Mouse (Mus musculus) ovary, postnatal 14 days (tissue): Measurements from ENCODE around the gene S100pbp.
A peak's percentile ranks its signal among the peaks of the same experiment; 100 is the strongest.

ENCODE experiments used
- DNase-seq: peaks from one replicate; pipeline ENCODE4 v3.0.0; 2022; ENCODE audit warnings: low spot score

The S100pbp gene

DNA sequence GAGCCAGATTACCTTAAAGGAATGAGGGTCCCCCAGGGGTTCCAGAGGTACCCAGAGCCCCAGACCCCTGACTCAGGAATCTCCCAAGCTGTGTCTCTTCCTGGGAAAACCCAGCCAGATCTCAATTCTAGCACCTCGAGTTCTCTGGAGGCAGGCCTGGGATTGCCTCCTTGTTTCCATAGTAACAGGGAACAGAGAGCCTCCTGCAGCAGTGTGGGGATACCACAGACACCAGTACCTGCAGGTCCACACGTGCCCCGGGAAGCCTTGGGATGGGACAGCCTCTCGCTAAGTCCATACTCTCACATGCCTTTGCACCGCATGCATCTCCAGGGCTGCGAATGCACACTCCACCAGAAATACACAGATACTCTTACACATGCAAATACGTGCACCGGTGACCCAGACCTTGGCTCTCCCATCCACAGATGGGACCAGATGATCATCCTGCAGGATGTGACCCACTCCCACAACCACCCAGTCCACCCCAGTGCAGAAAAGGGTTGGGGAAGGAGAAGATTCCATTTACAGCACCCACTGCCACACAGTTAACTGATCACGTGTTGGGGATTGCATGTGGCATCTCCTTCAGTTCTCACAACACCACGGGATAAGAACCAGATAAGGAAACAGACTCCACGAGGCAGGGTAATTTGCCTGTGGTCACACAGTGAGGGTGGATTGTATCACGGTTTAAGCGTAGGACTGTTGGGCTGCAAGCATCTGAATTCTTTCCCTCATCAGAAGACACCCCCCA, 60.8 kb downstream of the S100pbp start:
- no peak for DNase-seq

DNA sequence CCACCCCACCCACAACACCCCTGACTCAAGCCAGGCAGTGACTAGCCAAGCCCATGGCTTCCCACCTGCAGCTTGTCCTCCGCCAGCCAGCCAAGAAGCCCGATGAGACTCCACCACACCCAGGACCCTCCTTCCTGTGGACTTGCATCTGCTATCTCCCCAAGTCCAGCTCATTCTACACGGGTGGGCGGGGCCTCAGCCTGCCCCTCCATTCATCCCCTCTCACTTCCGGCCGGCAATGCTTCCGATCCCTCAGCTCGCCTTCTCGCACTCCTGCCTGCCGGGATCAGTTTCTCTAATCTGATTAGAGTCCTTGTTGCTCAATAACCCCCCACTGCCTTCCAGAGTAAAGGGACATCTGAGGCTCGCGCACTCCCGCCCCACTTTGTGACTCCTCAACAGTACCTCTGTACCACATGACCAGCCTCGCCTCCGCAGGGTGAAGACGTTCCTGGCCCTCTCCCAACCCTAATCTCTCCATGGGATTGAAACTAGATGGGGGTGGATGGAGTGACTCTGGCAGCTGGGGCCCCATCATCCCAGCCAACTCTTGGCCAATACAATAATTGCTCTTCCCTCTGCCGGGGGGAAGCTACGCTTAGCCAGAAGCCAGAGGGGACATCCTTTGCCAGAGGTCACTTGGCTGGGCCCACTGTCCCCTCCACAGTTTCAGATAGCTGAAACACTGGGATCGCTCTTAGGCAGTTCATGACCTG, 63.6 kb downstream of the S100pbp start:
- DNase-seq = no peak

- DNase-seq = no peak
Measured at GRCm38 (mm10) chr4:129124652-129125146, 64.8 kb downstream of the S100pbp start.

GRCm38 (mm10) chr4:129122719-129123118, 66.8 kb downstream of the S100pbp start:
- DNase-seq = no peak

GRCm38 (mm10) chr4:129122107-129122506, 67.4 kb downstream of the S100pbp start:
- DNase-seq = no peak

DNA sequence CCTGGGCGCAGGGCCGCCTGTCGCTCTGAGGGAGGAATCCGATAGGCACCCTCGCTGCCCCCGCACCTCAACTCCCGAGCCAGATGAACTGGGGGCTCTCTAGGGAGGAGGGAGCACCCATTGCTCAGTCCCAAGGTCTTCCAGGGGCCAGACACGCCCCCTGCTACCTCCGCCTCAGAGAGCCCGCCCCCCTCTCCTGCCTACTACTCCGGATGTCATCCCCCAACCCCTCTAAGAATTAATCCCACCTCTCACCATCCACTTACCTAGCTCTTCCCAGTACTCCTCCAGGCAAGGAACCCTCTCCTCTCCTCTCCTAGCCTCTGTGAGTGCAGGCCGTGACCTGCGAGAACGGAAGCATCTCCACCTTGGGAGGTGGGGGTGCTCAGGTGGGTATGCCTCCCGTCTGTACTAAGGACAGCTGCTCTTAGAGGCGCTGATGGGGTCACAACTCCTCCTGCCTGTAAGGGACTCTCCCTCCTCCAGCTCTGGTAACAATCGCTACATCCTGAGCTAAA, 67.9 kb downstream of the S100pbp start, which contains the start of gene Hpca:
Gene Hpca (minus strand): TSS at position 468 of the 518 bp plus-strand sequence.
- DNase-seq = no peak

DNA sequence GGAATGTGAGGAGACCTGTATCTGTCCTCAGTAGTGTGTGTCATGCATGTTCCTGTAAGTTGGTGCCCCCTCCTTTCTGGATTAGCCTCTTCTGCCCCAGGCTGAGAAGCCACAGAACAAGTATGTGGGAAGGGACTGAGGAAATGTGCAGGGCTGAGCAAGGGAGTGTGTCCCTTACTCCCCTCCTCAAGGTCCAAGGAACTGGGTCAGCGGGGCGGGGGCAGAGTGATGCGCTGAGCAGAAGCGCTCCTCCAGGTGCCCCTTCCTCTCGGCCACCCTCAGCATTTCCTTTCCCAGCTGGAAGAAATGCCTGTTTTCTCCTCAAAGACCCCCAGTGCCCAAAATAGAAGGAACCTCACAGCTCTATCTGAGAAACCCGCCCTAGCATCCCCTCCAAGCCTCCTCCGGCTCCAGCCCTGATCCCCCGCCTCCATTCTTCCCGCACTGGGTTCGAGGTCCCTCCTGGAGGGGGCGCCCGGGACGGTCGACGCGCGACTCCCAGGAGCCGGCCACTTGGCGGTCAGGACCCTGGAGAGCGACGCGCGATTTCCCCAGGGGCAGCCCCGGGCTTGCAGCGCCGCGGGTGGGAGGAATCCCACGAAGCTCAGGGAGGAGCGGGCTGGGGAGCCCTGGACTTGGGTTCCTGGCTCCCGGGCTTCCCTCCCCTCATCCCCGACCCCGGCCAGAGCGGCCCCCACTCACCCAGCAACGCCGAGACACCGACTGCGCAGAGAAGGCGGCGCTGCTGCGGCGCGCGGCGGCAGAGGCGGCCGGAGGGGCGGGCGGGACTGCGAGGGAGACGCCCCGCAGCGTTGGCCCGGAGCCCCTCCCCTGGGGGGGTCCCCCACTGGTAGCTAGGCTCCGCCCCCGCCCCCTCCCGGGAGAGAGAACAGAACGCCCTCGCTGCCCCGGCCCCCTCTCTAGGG, 68.7 kb downstream of the S100pbp start:
- DNase-seq = peak; percentile 76

- DNase-seq = no peak
Measured at GRCm38 (mm10) chr4:129119708-129120107, 69.8 kb downstream of the S100pbp start.

DNA sequence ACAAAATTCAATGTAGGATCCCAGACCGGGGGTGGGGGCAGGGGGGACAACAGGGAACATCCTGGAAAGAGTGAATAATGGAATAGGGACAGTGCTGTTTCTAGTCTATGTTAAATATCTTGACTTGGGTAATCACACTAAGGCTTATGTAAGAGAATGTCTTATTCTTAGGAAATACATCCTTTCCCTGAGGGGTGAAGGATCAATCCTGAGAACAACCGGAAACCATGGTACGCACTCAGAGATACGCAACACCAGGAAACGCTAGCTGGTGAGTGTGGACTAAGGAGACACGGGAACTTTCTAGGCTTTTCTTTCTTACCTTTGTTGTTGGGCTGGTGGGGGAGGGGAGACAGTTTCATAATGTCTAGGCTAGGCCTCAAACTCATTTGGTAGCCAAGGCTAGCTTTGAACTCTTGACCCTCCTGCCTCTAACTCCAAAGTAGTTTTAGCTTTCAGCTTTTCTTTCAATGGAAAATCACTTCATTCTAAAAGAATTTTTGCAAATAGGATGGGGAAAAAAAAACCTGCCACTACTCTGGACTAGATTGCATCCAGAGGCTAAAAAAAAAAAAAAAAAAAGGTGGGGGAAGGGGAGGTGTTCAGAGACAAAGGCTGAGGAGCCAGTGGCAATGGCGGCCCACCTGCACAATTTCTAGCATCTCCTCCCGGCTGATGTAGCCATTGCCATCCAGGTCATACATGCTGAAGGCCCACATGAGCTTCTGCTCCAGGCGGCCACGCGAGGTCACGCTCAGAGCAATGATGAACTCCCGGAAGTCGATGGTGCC, 71.6 kb downstream of the S100pbp start:
- DNase-seq = no peak

DNA sequence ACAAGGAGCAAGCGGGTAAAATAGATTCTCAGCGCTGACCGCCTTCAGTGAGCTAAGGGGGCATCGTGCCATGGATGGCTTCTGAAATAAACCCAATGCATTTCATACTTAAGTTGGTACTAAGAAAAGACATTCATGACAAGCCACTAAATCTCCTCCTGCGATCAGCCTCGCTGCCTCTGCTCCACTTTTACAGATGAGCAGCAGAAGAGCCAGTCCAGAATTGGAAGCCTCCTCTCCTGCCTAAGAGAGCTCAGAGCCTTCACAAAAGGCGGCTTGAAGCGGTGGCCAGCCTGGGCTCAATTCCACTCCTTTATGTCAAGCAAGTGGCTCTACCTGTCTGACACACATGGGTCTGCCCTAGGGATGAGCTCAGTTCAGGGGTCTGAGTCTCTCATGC, 72.8 kb downstream of the S100pbp start:
- DNase-seq = no peak

DNA sequence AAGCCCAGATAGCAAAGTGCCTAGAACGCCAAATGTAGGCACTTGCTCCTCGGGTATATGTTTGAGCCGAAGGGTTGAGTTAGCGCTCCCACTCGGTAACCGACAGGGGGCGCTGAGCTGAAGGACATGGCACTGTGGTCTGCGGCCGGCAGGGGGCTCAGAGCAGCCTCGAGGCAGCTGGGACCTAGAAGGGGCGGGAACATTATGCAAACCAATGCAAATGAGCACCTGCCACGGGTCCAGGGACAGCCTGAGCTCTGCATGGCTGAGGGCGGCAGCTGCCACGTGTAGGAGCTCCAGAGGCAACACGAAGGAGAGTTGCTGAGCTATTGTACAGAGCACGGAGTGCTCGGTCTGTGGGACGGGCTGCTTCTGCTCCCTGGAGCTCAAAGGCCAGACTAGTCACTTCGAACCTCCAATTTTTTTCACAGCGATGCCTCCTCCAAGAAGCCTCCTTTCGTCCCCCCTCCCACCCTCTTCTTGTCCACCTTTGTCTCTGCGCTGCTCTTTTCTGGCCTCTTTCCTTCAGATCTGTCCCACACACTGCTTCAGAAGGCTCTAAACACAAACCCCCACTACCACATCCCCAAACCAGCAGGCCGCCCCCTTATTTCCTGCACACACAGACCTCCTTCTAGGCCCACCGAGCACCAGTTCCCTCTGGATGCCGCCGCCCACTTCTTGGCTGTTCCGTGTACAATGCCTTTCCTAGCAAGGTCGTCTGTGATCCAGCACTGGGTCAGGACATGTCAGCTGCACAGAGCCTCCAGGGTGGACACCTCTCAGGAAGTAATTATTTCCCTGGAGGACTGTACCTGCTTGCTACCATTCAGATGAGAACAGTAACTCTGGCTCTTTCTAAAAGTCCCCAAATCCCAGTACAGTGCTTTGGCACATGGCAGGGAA, 76.2 kb downstream of the S100pbp start:
- DNase-seq = peak; percentile 65

DNA sequence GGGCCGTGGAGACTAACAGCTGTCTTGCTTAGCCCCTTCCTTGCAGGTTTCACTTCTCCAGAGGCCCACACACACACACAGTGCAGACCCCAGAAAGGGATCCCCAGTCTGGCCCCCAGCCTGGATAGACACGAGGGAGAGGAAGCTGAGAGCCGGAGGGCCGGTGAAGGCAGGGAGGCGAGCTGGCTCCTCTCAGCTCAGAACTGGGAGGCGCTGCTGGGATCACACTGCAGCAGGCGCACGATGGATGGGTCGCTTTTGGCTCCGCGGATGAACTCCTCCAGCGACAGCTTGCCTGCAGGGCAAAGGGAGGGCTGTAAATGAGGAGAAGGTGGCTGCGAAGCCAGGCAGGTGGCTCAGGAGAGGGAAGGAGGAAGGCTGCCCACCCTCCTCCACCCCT, 77.3 kb downstream of the S100pbp start:
- DNase-seq = no peak

GRCm38 (mm10) chr4:129111350-129111749, 78.2 kb downstream of the S100pbp start:
- DNase-seq = no peak

DNA sequence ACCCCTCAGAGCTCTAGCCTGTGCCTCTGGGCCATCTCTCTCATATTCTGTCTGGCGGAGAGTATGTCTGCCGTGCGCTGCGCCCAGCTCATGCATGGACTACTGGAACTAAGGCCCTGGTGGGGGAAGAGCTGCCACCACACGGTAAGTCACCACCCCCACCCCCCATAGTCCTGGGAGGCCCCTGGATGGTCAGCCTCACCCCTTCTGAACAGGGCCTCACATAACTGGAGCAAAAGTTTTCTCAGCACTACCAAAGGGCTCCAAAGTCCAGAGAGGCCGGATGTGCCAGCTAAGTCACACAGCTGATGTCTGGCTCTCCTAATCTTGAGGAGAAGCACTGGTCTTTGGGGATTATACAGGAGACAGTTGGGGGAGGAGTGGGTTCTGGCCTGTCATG, 78.7 kb downstream of the S100pbp start:
- no peak for DNase-seq

DNA sequence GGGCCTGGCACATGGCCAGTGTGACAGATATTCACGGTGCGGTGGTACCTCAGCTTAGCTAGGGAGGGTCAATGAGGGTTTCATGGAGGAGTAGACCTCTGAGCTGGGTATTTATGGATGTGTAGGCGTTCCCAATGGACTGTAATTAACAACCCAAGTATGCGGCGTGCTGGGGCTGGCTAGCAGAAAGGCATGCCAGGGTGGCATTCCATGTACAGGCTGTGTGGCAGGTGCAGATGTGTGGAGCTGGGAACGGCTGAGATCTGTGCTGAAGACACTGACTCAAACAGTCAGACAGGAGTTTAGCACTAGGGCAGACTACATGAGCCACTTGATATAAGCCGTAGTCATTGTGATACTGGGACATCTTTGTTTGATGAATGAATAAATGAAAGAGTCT, 80.9 kb downstream of the S100pbp start:
- DNase-seq = no peak

DNA sequence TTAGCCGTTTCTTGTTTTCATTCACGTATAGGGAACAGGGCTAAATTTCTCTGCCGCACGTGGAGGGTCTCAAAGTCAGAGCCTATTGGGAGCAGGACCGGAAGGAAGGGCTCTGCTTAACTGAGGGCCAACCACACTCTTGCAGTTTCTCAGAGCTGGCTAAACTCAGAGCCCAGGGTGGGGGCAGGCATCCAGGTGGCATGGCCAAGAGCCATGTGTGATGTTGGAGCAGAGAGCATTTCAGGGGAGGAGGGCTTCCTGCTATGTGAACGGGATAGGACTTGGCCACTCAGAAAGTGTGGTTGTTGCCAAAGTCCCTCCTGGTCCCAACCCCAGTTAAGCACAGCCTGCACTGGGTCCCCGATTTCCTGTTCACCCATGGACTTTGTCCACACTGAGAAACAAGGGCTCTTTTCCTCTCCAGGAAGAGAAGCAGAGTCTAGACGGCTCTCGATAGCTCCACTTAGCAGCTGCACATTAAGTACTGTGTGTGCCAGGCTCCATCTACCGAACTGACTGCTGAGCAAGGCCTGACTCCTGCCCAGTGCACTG, 82.1 kb downstream of the S100pbp start:
- DNase-seq = no peak

DNA sequence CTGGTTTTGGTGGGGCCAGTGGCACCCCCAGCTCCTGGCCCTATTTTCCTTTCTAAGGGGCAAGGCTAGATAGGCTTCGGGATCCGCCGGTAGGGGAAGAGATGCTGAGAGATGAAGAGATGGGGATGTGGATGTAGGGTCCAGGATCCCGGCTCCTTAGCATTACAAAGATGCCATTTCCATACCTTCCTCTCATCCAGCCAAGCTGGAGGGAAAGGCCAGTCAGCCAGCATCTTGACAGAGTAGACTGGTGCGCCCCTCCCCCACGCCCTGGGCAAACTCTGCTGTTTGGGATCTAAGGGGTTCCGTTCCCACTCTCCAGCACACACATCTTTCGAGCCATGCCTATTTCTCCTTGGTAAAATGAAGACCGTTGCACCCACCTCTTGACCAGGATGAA, 83.5 kb downstream of the S100pbp start:
- DNase-seq = no peak

- DNase-seq = no peak
Measured at GRCm38 (mm10) chr4:129105356-129105755, 84.2 kb downstream of the S100pbp start, which contains the start of gene Tmem54. Gene Tmem54 (plus strand): TSS chr4:129105548.

DNA sequence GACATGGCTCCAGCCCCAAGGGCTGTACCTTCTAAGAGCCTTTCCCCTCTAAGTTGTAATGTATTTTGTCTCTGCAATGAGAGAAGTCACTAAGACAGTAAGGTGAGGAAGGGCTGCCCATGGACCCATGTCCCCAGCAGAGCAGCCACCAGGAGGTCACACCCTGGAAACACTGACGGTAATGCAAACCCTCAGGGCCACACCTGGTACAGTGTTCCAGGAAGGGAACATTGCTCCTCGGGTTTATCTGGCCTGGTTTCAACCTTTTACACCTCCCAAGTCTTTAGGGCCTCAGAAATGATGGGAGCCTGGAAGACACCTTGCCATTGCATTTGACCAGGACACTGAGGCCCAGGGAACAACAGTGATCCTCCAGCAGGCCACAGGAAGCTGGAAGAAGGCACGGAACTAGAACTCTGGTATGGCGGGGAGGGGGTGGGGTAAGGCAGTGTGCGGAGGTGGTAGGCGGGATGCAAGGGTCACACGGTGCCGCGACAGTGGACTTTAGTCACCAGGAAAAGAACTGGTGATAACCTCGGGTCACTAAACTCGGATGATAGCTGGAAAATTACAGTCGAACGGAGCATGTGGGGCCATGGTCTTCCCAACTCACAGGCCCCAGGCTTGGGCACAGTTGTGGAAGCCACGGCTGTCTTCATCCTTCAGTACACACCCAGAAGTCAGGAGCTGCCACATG, 87.2 kb downstream of the S100pbp start:
- DNase-seq = no peak
